Mouse (Mus musculus) inflammation-experienced regulatory T-cells (primary cell): ENCODE data around the gene Lrrc26. TPM values are rescaled to one million over a fixed set of nuclear protein-coding genes. Genes with fewer than 3 reads are reported as not detected.

Experiments used
- polyA plus RNA-seq, 2 experiments: library from polyadenylated mRNA; unstranded; fragments of 100-300 nt; shearing (Covaris generic); gene quantifications; one replicate each; pipeline ENCODE4 v1.2.1; 2017

The Lrrc26 gene
- polyA plus RNA-seq: 1 to 10 TPM in 1 of 2 experiments, not detected in 1; 4.0 TPM

DNA sequence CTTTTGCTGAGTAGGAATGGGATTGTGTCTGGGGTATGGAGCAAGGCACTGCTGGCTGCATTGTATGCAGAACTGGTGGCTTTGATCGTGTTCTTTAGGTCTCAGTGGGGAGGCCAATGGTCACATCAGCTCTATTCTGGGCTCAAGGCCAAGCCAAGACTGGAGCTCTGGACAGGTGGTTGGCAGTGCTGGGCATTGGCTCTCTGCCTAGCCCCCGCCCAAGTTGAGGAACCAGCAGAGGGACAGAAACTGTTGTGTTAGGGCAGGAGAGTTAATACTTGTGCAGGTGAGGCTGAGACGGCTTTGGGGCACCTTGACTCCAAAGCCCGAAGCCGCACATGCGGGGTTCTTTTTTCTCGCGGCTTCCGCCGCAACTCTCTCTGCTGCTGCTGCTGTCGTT, at the start of gene Lrrc26:
Gene Lrrc26 (plus strand): TSS at position 265 of the 400 bp plus-strand sequence.

DNA sequence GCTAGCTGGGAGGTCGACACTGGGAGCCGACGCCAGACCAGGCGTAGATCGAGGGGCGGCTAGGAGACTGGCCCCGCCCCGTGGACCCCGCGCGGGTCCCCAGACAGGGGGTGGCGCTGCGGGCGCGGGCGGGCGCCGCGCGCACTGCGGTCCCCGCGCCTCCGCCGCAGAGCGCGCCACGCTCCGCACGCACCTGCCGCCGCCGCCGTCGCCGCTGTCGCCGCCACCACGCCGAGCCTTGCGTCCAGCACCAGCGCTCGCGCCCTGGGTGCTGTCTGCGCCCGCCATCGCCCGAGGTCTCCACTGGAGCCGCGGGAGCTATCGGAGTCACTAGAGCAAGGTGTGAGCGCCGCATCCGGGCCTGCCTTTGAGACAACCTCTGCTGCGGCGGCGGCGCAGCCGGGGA, 47.6 kb upstream of the Lrrc26 start, which contains the start of the genes Rnf208 and Cysrt1:
Gene Rnf208 (plus strand): TSS at position 155 of the 406 bp plus-strand sequence.
Gene Cysrt1 (minus strand): TSS at position 352 of the 406 bp plus-strand sequence.

DNA sequence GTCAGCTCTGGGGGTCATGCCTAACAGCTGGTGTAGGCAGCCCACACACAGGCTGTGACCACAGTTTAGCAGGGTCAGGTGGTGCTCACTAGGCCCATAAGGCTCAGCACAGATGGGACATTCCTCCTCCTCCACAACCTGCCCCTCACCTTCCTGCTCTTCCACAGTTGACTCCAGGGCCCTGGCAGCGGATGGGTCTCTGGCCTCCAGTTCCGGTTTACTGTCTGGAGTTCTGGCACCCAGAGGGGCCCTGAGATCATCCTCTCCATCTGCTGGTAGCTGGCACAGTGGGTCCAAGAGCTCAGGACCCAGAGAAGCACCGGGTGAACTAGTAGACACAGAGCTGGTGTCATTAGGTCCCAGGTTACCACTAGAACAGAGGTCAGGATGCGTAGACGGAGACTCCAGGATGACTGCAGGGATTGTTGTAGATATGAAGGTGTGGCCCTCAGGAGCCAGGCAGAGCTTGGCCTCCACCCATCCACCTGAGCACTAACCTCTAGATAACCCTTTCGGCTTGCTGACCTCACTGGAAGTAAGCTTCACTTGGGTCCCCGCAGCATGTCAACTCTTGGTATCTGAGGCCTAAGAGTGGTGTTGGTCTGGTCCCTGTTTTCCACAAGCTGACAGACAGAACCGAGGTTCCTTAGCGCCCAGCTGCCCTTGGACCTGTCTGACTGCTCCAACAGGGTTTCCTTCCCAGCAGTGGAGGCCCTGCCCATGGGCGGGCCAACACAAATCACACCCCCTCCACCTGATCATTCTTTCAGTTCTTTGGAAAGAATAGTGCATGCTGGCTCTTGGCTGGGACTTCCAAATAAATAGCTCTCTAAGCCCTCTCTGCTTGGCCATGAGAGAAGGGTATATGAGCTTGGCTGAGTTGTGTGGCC, 43.3 kb upstream of the Lrrc26 start, which contains the start of gene AL732309.1:
Gene AL732309.1 (minus strand): TSS at position 681 of the 890 bp plus-strand sequence.

DNA sequence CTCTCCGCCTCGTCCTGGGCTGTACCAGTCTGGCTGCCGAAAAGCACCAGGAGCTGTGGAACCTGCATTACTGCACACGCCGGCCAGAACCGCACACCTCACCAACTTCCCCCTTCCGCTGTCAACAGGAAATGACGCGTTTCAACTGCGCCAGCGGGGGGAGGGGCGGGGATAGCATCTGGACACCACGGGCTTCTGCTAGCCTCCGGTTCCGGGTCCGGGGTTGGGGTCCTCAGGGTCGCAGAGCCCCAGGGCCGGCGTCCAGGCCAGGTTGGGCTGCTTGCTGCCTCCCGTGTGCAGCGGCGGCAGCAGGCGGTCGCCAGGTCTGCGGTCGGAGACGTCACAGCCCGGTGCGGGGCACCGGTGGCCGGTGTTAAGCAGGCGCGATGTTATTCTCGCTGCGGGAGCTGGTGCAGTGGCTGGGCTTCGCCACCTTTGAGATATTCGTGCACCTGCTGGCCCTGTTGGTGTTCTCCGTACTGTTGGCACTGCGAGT, 34.4 kb upstream of the Lrrc26 start, which contains the start of gene Tmem203:
Gene Tmem203 (plus strand): TSS at position 156 of the 496 bp plus-strand sequence.

DNA sequence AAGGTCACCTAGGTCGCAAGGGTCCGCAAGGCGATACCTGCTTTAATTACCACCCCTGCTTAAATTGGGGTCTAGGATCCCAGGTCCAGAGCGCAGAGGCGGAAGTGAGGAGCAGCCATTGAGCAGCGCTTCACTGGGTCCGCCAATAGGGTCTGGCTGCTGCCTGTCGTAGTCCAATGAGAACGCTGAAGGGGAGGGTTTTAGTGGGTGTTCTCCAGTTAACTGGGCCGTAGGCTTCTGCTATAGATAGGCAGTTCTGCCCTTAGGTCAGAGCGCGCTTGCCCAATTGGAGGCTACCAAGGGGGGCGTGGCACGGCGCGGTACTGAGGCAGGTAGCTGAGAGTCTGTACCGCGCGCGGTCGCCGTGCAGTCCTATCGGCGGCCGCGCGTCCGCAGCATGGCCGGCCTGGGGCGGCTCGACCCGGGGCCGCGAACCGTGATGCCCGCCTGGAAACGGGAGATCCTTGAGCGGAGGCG, 27.4 kb upstream of the Lrrc26 start, which contains the start of gene Tprn:
Gene Tprn (plus strand): TSS at position 328 of the 477 bp plus-strand sequence.

DNA sequence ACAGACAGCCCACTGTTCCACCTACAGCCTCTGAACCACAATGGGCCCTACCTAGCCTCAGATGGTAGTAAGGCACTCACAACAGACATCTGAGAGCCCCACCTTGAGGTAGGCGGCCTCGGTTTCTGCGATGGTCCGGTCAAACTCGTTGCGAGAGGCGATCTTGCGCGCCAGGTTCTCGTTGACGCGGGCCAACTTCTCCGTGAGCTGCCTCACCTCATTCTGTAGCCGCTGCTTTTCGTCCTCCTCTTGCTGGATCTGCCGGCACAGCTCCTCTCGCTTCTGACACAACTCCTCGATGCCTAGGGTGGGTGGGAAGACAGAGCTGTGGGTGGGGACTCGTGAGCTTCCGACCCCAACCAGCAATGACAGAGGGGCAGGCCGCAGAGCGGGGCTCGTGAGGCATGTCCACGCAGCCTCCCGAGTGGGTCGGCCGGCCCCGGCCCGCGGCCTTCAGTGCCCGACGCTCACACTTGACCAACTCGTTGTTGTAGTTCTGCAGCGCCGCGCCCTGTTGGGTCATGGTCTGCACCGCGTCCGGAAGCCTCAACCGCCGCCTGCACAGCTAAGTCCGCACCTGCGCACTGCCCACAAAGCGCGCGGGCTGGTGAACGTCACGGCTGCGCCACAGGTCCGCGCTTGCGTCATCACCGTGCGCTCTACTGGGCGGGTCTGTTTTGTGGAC, 17.7 kb upstream of the Lrrc26 start, which contains the start of the genes Ssna1 and Anapc2:
Gene Ssna1 (minus strand): TSS at position 612 of the 685 bp plus-strand sequence.
Gene Anapc2 (plus strand): TSS at position 652 of the 685 bp plus-strand sequence.

DNA sequence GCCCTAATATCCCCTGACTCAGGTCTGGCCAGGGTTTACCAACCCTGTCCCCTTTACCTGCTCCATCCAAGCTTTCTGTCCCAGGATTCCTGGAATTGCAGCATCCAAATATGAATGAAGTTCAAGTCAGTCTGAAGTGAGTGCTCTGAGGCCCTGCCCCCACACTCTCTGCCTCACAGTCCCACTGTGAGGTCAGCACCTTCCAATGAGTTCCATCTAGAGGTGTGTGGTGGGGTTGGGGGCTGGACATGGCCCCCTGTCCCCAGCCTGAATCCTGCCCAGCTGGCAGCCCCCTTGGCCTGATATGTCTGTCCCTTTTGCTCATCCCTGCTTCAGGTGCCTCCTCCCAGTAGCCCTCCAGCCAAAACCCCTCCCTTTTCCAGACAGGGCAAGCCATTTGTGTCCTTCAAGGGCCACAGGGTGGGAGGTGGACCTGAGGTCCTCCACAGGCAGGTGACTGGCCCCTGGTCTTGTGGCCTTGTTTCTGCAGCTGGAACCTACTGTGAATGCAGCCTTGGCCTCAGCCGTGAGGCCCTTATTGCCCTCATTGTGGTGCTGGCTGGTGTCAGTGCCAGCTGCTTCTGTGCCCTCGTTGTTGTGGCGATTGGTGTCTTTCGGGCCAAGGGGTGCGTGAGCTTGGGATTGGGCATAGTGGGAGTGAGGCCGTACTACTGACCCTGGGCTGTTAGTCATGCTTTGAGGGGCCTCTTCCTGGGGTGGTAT, 1.6 kb upstream of the Lrrc26 start, which contains the start of gene Tmem210:
Gene Tmem210 (plus strand): TSS at position 219 of the 723 bp plus-strand sequence.

DNA sequence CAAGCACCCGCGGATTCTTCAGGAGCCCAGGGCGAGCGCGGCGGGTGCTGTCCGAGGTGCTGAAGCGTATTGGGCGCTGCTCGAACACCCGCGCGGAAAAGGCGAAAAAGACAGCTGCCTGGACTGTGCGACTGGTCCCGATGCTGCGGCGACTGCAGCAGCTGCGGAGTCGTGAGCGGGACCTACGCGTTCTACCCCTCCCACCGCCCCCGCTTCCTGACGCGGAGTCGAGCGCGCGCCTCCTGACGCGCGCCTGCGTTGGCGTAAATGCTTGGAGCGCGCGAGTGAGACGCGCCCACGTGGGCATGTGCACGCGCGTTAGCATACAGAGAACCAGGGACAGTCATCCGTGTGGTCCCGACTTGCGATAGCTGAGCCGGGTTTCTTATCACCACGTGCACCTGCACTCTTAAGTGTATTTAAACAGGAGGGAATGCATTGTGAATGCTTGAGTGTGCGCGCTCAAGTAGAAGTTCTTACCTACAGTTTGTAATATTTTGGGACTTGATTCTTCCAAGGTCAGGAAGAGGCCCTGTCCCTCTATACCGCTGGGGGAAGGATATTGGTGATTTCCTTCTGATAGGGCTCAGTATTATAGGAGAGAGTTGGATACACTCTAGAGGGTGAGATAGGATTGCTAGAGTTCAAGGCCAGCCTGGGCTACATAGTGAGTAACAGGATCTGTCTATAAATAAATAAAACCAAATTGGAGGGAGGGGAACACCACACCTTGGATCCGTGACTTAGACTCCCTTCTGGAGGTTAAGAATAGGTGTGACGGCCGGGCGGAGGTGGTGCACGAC, 29.5 kb downstream of the Lrrc26 start, which contains the start of gene Grin1:
Gene Grin1 (minus strand): TSS at position 217 of the 803 bp plus-strand sequence.

DNA sequence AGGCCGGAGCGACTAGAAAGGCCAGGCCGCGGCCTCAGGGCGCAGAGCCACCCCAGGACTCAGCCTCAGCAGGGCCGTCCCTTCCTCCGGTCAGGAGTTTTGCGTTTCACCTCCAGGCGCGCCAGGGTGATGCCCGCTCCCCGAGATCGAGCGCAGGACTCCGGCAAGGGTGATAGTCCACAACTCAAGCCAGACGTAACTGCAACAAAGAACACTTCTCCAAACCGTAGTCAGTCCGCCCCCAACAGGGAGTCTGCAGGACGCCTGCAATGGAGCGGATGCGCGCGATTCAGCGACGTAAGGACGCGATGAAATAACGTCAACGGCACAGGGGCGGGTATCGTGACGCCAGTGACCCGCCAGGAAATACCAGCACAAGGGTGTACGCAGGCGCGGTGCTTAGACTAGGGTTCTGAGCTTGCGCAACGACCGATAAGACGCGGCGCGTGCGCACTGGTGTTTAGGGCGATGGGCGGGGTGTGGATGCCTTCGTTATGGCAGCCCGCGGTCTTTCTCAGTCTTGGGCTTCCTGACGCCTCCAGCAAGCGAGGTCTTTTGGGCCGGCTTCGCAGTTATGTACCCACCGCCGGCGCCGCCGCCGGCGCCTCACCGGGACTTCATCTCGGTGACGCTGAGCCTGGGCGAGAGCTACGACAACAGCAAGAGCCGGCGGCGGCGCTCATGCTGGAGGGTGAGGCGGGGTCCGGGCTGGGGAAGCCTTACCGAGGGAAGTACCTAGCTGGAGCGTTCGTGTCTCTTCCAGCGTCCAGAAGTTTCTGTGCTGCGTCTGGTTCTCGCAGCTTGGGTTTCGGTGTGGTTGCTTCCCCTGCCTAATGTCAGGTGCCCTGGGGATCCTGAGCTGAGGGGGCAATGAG, 42.8 kb downstream of the Lrrc26 start, which contains the start of gene Man1b1:
Gene Man1b1 (plus strand): TSS at position 53 of the 875 bp plus-strand sequence.

Other genes starting within 250 kb of the Lrrc26 start
- gene Nsmf, start 235.6 kb upstream of the Lrrc26 start, polyA plus RNA-seq: 10 to 100 TPM; 35.8 to 65.7 TPM
- 1 to 10 TPM; 1.1 to 2.4 TPM for gene Entpd8, start 209.6 kb upstream of the Lrrc26 start, polyA plus RNA-seq
- gene Noxa1, start 194.8 kb upstream of the Lrrc26 start, polyA plus RNA-seq: 10 to 100 TPM in 1 of 2 experiments, 1 to 10 TPM in 1; 3.2 to 10.1 TPM
- 1 to 10 TPM; 4.9 to 8.7 TPM for gene Nrarp, start 109.2 kb upstream of the Lrrc26 start, polyA plus RNA-seq
- 100 to 1,000 TPM; 105 to 119 TPM for gene Tor4a, start 93.0 kb upstream of the Lrrc26 start, polyA plus RNA-seq
- 100 to 1,000 TPM; 141 to 186 TPM for gene Nelfb, start 78.4 kb upstream of the Lrrc26 start, polyA plus RNA-seq
- gene Stpg3, start 75.3 kb upstream of the Lrrc26 start, polyA plus RNA-seq: 1 to 10 TPM in 1 of 2 experiments, under 1 TPM in 1; 0.29 to 1.4 TPM
- gene Fam166a, start 71.2 kb upstream of the Lrrc26 start, polyA plus RNA-seq: under 1 TPM; 0.27 to 0.54 TPM
- 100 to 1,000 TPM; 172 to 185 TPM for gene Tubb4b, start 65.2 kb upstream of the Lrrc26 start, polyA plus RNA-seq
- not detected for gene Slc34a3, start 55.6 kb upstream of the Lrrc26 start, polyA plus RNA-seq
- not detected for gene Rnf224, start 53.1 kb upstream of the Lrrc26 start, polyA plus RNA-seq
- 1 to 10 TPM; 1.2 to 2.0 TPM for gene Rnf208, start 47.7 kb upstream of the Lrrc26 start, polyA plus RNA-seq
- not detected for gene Cysrt1, start 47.5 kb upstream of the Lrrc26 start, polyA plus RNA-seq
- 10 to 100 TPM in 1 of 2 experiments, 1 to 10 TPM in 1; 6.2 to 11.9 TPM for gene AL732309.1, start 43.1 kb upstream of the Lrrc26 start, polyA plus RNA-seq
- gene Tmem203, start 34.5 kb upstream of the Lrrc26 start, polyA plus RNA-seq: 10 to 100 TPM; 20.6 to 22.0 TPM
- 10 to 100 TPM; 17.1 to 22.4 TPM for gene Tprn, start 27.3 kb upstream of the Lrrc26 start, polyA plus RNA-seq
- gene Ssna1, start 17.5 kb upstream of the Lrrc26 start, polyA plus RNA-seq: 100 to 1,000 TPM; 117 to 137 TPM
- gene Anapc2, start 17.4 kb upstream of the Lrrc26 start, polyA plus RNA-seq: 100 to 1,000 TPM in 1 of 2 experiments, 10 to 100 TPM in 1; 94.3 to 117 TPM
- gene Tmem210, start 1.8 kb upstream of the Lrrc26 start, polyA plus RNA-seq: not detected
- gene Grin1, start 29.3 kb downstream of the Lrrc26 start, polyA plus RNA-seq: under 1 TPM; 0.41 to 0.78 TPM
- gene Man1b1, start 42.4 kb downstream of the Lrrc26 start, polyA plus RNA-seq: 10 to 100 TPM; 21.9 to 32.4 TPM
- 10 to 100 TPM; 21.7 to 25.4 TPM for gene Dpp7, start 66.4 kb downstream of the Lrrc26 start, polyA plus RNA-seq
- gene Uap1l1, start 75.8 kb downstream of the Lrrc26 start, polyA plus RNA-seq: 10 to 100 TPM; 30.5 to 53.8 TPM
- under 1 TPM in 1 of 2 experiments, not detected in 1; 0.40 TPM for gene Sapcd2, start 82.4 kb downstream of the Lrrc26 start, polyA plus RNA-seq
- gene Entpd2, start 106.0 kb downstream of the Lrrc26 start, polyA plus RNA-seq: under 1 TPM in 1 of 2 experiments, not detected in 1; 0.40 TPM
- gene Npdc1, start 109.4 kb downstream of the Lrrc26 start, polyA plus RNA-seq: 1 to 10 TPM; 4.3 to 6.2 TPM
- 10 to 100 TPM in 1 of 2 experiments, 1 to 10 TPM in 1; 8.5 to 21.4 TPM for gene Fut7, start 133.4 kb downstream of the Lrrc26 start, polyA plus RNA-seq
- 10 to 100 TPM; 62.8 to 67.6 TPM for gene Abca2, start 138.8 kb downstream of the Lrrc26 start, polyA plus RNA-seq
- gene Clic3, start 166.9 kb downstream of the Lrrc26 start, polyA plus RNA-seq: 1 to 10 TPM; 3.4 to 4.3 TPM
- 100 to 1,000 TPM in 1 of 2 experiments, 10 to 100 TPM in 1; 95.5 to 104 TPM for gene Paxx, start 171.2 kb downstream of the Lrrc26 start, polyA plus RNA-seq
- gene Ptgds, start 180.1 kb downstream of the Lrrc26 start, polyA plus RNA-seq: under 1 TPM in 1 of 2 experiments, not detected in 1; 0.37 TPM
- not detected for gene Lcn12, start 204.0 kb downstream of the Lrrc26 start, polyA plus RNA-seq
- gene Fbxw5, start 210.8 kb downstream of the Lrrc26 start, polyA plus RNA-seq: 100 to 1,000 TPM; 107 to 134 TPM
- gene C8g, start 211.8 kb downstream of the Lrrc26 start, polyA plus RNA-seq: 1 to 10 TPM; 7.5 to 9.3 TPM